Mouse (Mus musculus): ENCODE data around the gene Pgam1. TPM values are rescaled to one million over a fixed set of nuclear protein-coding genes. Genes with fewer than 3 reads are reported as not detected.
"Not testable (repeated sequence)": the region's sequence is repeated elsewhere in the genome, so short reads cannot be mapped to it uniquely, and the experiment has no call there.

Gene Pgam1
- polyA plus RNA-seq, 1 experiment: 403 TPM

- Histone ChIP-seq H3K4me1 (ENCODE audit: control insufficient read depth, insufficient read depth, low read length) (no peaks in the 10 kb centered on the region), H3K4me3 (ENCODE audit: insufficient read depth, low read length) (no peak overlapping the region), H3K27ac (ENCODE audit: insufficient read depth, low read length) (no peak overlapping the region)
- TF ChIP-seq POLR2A (IDR thresholded peaks at IDR 0.05; ENCODE audit: low read depth, low read length): no peak
- TF ChIP-seq CTCF (IDR thresholded peaks at IDR 0.05; ENCODE audit: borderline replicate concordance, insufficient read depth, low read length): no peak
These were observed 4.5 kb upstream of the Pgam1 start for GRCm38 (mm10) chr19:41907079-41907760.

GRCm38 (mm10) chr19:41908736-41909135 lies 3.0 kb upstream of the Pgam1 start:
- H3K4me1 ChIP-seq (ENCODE audit: control insufficient read depth, insufficient read depth, low read length): no peaks in the 10 kb centered on the region

GRCm38 (mm10) chr19:41910396-41910795 lies 1.3 kb upstream of the Pgam1 start:
- Histone ChIP-seq H3K4me1 (ENCODE audit: control insufficient read depth, insufficient read depth, low read length) (peaks cover 2% of the 10 kb centered on the region), H3K27ac (ENCODE audit: insufficient read depth, low read length) (no peak overlapping the region)

More at GRCm38 (mm10) chr19:41908736-41909135, 3.0 kb upstream of the Pgam1 start:
- Histone ChIP-seq H3K4me3 (ENCODE audit: insufficient read depth, low read length) (no peak overlapping the region), H3K27ac (ENCODE audit: insufficient read depth, low read length) (no peak overlapping the region)
- TF ChIP-seq CTCF (IDR thresholded peaks at IDR 0.05; ENCODE audit: borderline replicate concordance, insufficient read depth, low read length): no peak
- no peak for TF ChIP-seq POLR2A (IDR thresholded peaks at IDR 0.05; ENCODE audit: low read depth, low read length)

GRCm38 (mm10) chr19:41912121-41913080 lies 678 bp downstream of the Pgam1 start:
- TF ChIP-seq CTCF (IDR thresholded peaks at IDR 0.05; ENCODE audit: borderline replicate concordance, insufficient read depth, low read length) (no peak), POLR2A (IDR thresholded peaks at IDR 0.05; ENCODE audit: low read depth, low read length) (peak; percentile 65; the same call in 1 of the 2 replicates)
- H3K27ac ChIP-seq (ENCODE audit: insufficient read depth, low read length): peak overlapping the region; percentile 85
- H3K4me3 ChIP-seq (ENCODE audit: insufficient read depth, low read length): peak overlapping the region; percentile 96
- peaks cover 2% of the 10 kb centered on the region for H3K4me1 ChIP-seq (ENCODE audit: control insufficient read depth, insufficient read depth, low read length)

More at GRCm38 (mm10) chr19:41910396-41910795, 1.3 kb upstream of the Pgam1 start:
- TF ChIP-seq POLR2A (IDR thresholded peaks at IDR 0.05; ENCODE audit: low read depth, low read length): no peak
- no peak overlapping the region for H3K4me3 ChIP-seq (ENCODE audit: insufficient read depth, low read length)

- TF ChIP-seq POLR2A (IDR thresholded peaks at IDR 0.05; ENCODE audit: low read depth, low read length) (no peak), CTCF (IDR thresholded peaks at IDR 0.05; ENCODE audit: borderline replicate concordance, insufficient read depth, low read length) (no peak)
- H3K4me3 ChIP-seq (ENCODE audit: insufficient read depth, low read length): peak overlapping the region; percentile 96
- H3K4me1 ChIP-seq (ENCODE audit: control insufficient read depth, insufficient read depth, low read length): peaks cover 2% of the 10 kb centered on the region
- peak overlapping the region; percentile 85 for H3K27ac ChIP-seq (ENCODE audit: insufficient read depth, low read length)
These were observed 2.3 kb downstream of the Pgam1 start for GRCm38 (mm10) chr19:41913774-41914591.

- H3K27ac ChIP-seq (ENCODE audit: insufficient read depth, low read length); H3K4me1 ChIP-seq (ENCODE audit: control insufficient read depth, insufficient read depth, low read length): not testable (repeated sequence)
- peak overlapping the region; percentile 96 for H3K4me3 ChIP-seq (ENCODE audit: insufficient read depth, low read length)
These were observed 2.8 kb downstream of the Pgam1 start for GRCm38 (mm10) chr19:41914592-41914882.

- H3K4me1 ChIP-seq (ENCODE audit: control insufficient read depth, insufficient read depth, low read length): peaks cover 2% of the 10 kb centered on the region
- no peak overlapping the region for H3K4me3 ChIP-seq (ENCODE audit: insufficient read depth, low read length)
- TF ChIP-seq CTCF (IDR thresholded peaks at IDR 0.05; ENCODE audit: borderline replicate concordance, insufficient read depth, low read length) (no peak), POLR2A (IDR thresholded peaks at IDR 0.05; ENCODE audit: low read depth, low read length) (no peak)
- H3K27ac ChIP-seq (ENCODE audit: insufficient read depth, low read length): no peak overlapping the region
These were observed 3.6 kb downstream of the Pgam1 start for GRCm38 (mm10) chr19:41915294-41915693.

- TF ChIP-seq CTCF (IDR thresholded peaks at IDR 0.05; ENCODE audit: borderline replicate concordance, insufficient read depth, low read length) (no peak), POLR2A (IDR thresholded peaks at IDR 0.05; ENCODE audit: low read depth, low read length) (no peak)
- Histone ChIP-seq H3K4me3 (ENCODE audit: insufficient read depth, low read length) (no peak overlapping the region), H3K4me1 (ENCODE audit: control insufficient read depth, insufficient read depth, low read length) (peaks cover 2% of the 10 kb centered on the region), H3K27ac (ENCODE audit: insufficient read depth, low read length) (no peak overlapping the region)
These were observed 5.1 kb downstream of the Pgam1 start for GRCm38 (mm10) chr19:41916853-41917252.

- Histone ChIP-seq H3K4me1 (ENCODE audit: control insufficient read depth, insufficient read depth, low read length) (peaks cover 2% of the 10 kb centered on the region; the same call in 1 of the 2 replicates), H3K27ac (ENCODE audit: insufficient read depth, low read length) (no peak overlapping the region), H3K4me3 (ENCODE audit: insufficient read depth, low read length) (no peak overlapping the region)
- TF ChIP-seq CTCF (IDR thresholded peaks at IDR 0.05; ENCODE audit: borderline replicate concordance, insufficient read depth, low read length) (no peak), POLR2A (IDR thresholded peaks at IDR 0.05; ENCODE audit: low read depth, low read length) (no peak)
These were observed 7.7 kb downstream of the Pgam1 start for GRCm38 (mm10) chr19:41919471-41919870.
